Mouse (Mus musculus) heart, postnatal 0 days (tissue): Measurements from ENCODE around the gene Olfr876.

ENCODE experiments used
- CTCF ChIP-seq: IDR thresholded peaks from 2 replicates; pipeline ENCODE4 v1.5.1; 2016; ENCODE audit warnings: antibody characterized with exemption, control low read depth, low read depth
- EP300 ChIP-seq: IDR thresholded peaks from 2 replicates; pipeline ENCODE4 v1.6.1; 2016; ENCODE audit warnings: antibody characterized with exemption, low read depth

DNA sequence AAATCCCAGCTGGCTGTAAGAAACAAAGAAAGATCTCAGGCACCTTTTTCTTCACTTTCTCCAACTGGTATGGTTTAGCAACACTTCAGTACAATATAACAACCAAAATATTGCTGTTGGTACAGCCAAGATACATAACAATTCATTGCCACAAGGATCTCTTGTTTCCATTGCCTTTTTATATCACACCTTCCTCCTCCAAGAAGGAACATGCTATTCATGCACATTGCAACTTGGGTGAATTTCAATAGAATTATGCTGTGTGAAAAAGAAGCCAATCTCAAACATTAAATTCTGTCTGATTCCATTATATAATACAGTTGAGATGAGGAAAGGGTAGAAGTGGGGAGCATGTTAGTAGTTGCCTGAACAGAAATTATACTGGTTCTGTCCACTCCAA lies 27.1 kb downstream of the Olfr876 start:
- no peak for TF ChIP-seq CTCF
- no peak for TF ChIP-seq EP300
